Mouse (Mus musculus): ENCODE results near the gene D130043K22Rik.
"Not testable (repeated sequence)": the region's sequence is repeated elsewhere in the genome, so short reads cannot be mapped to it uniquely, and the experiment has no call there.

D130043K22Rik gene

DNA sequence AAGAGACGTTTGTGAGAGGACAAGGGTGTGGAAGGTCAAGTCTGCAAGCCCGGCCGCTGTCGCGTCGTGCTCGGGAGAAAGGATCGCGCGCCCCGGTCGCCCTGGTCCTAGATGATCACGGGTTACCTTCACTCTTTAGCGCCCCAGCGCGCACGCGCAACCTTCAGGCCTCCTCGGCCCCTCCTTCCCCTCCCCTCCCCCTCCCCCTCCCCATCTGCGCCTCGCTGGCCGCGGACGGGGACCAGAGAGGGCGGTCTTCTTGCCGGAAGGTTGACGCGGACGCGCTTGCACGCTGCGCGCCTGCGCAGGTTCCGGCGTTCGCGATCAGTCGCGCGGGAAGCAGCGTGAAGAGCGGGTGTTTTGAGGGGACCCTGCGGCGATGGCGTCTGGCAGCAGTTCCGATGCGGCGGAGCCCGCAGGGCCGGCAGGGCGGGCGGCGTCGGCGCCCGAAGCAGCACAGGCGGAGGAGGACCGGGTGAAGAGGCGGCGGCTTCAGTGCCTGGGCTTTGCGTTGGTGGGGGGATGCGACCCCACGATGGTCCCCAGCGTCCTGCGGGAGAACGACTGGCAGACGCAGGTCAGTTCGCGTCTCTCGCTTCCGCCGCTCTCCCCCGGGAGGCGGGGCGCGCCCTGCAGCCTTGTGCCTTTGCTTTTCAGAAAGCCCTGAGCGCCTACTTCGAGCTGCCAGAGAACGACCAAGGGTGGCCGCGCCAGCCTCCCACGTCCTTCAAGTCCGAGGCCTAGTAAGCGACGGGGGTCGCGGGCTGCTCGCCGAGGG, 13.4 kb upstream of the D130043K22Rik start, which contains the start of the genes Acot13 and Tdp2:
Gene Acot13 (minus strand): TSS at position 188 of the 778 bp plus-strand sequence.
Gene Tdp2 (plus strand): TSS at position 327 of the 778 bp plus-strand sequence.
- peak; percentile 87 to 97 for DNase-seq (ENCODE audit: low spot score in 2 of 2)

GRCm38 (mm10) chr13:24832131-24832810, 12.7 kb upstream of the D130043K22Rik start:
- DNase-seq (ENCODE audit: low spot score in 2 of 2): no peak

GRCm38 (mm10) chr13:24832811-24833155, 12.2 kb upstream of the D130043K22Rik start:
- DNase-seq (ENCODE audit: low spot score in 2 of 2): no peak

DNA sequence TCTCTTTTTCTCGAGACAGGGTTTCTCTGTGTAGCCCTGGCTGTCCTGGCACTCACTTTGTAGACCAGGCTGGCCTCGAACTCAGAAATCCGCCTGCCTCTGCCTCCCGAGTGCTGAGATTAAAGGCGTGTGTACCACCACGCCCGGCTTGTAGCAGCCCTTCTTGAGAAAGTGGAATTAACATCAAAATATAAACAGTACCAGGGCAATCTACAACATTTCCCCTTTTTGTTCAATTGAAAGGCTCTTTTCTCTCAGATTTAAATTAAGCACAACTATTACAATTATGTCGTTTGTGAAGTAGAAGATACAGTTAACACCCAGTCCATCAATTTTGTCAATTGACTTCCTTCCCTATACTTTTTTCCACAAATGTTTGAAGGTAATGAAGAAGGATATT, 7.2 kb upstream of the D130043K22Rik start:
- not testable (repeated sequence) for DNase-seq (ENCODE audit: low spot score in 2 of 2)

GRCm38 (mm10) chr13:24839831-24840230, 5.1 kb upstream of the D130043K22Rik start:
- no peak for DNase-seq (ENCODE audit: low spot score in 2 of 2)

- DNase-seq (ENCODE audit: low spot score in 2 of 2): no peak
Measured at GRCm38 (mm10) chr13:24841702-24842101, 3.2 kb upstream of the D130043K22Rik start.

- no peak for DNase-seq (ENCODE audit: low spot score in 2 of 2)
Measured at GRCm38 (mm10) chr13:24849318-24849717, 4.4 kb downstream of the D130043K22Rik start.

DNA sequence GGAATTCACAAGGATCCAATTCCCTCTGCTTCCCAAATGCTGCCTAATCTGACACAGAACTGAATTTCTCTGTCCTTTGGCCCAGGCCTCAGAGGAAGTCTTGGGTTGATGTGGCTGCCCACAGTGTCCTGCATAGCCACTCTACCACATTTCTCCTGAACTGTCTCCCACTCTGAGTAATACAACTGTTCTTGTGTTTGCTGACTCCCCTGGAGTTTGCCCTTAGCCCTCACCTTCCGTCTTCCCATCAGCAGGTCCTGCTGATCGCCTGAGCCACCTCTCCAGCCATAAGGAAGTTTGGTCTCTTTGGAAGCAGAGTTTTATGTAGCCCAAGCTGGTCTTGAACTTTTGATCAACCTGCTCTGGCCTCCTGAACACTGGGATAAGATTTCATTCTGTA, 7.1 kb downstream of the D130043K22Rik start:
- DNase-seq (ENCODE audit: low spot score in 2 of 2): no peak

DNA sequence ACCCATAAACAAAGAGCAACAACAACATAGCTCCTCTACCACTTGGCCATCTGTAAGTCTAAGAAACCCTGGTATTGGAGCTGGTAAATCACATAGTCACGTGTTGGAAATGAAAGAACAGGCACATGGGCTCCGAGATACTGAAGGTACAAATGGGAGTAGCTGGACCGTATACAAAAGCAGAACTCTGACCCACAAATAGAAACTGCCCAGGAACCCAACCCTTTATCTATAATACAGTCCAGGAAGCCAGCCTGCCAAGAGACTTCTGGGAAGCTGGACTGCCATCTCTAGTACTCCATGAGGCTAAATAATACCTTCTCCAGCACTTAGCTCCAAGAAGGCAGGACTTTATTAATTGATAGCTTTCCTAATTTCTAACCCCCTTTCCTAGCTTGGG, 7.6 kb downstream of the D130043K22Rik start:
- no peak for DNase-seq (ENCODE audit: low spot score in 2 of 2)

DNA sequence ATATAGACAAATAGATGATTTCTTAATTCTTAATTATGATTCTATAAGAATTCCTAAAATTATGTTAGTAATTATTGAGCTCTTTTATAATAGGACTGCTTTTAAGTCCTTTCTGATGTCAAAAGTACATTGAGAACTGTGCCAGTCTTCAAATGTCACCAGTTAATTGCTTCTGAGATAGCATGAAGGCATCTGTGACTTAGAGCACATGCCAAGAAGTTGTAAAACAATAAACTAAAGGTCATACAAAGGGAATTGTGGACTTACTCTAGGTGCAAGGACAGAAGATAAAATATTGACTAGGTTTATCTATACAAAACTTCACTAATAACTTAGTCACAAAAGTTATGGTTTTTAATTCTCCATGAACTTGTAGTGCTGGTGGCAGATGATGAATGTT, 14.2 kb downstream of the D130043K22Rik start:
- no peak for DNase-seq (ENCODE audit: low spot score in 2 of 2)

- no peak for DNase-seq (ENCODE audit: low spot score in 2 of 2)
Measured at GRCm38 (mm10) chr13:24861084-24861483, 16.1 kb downstream of the D130043K22Rik start.

GRCm38 (mm10) chr13:24862021-24862420, 17.1 kb downstream of the D130043K22Rik start:
- no peak for DNase-seq (ENCODE audit: low spot score in 2 of 2)

DNA sequence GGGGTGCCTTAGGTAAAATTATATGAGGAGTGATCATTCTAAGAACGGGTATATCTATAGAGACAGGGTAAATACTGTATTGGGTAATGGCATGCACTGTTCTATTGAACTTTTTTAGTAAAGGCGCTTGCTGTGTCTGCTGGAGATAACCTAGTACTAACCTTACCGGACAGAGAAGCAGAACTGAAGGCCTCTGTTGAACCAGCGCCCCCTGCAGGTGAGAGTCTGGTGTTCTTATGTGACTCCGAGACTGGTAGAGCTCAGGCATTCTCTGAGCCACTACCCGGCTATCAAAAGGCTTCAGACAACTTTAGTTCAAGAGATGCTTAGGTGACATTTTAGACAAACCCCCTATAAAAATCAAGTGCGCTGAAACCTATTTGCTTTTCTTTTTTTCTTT, 17.6 kb downstream of the D130043K22Rik start:
- DNase-seq (ENCODE audit: low spot score in 2 of 2): peak; percentile 30 to 77

- no peak for DNase-seq (ENCODE audit: low spot score in 2 of 2)
Measured at GRCm38 (mm10) chr13:24866430-24867402, 21.8 kb downstream of the D130043K22Rik start.

- DNase-seq (ENCODE audit: low spot score in 2 of 2): no peak
Measured at GRCm38 (mm10) chr13:24867789-24868188, 22.9 kb downstream of the D130043K22Rik start.

- DNase-seq (ENCODE audit: low spot score in 2 of 2): no peak
Measured at GRCm38 (mm10) chr13:24868233-24868632, 23.3 kb downstream of the D130043K22Rik start.

GRCm38 (mm10) chr13:24879359-24880040, 34.6 kb downstream of the D130043K22Rik start:
- no peak for DNase-seq (ENCODE audit: low spot score in 2 of 2)

DNA sequence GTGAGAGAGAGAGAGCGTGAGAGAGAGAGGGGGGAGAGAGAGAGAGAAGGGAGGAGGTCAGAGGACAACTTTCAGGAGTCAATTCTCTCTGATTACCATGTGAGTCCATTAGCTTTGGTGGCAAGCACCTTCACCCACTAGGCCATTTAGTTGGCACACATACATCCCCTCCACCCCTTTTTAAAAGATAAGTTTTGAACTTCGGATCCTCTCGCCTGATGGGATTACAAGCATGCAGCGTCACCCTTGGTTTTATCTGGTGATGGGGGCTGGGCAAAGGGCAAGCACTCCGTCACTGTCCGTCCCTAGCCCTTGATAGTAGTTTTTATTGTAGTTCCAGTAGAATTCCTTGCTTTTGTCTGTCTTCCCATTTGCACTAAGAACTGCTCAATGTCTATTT, 35.3 kb downstream of the D130043K22Rik start:
- no peak for DNase-seq (ENCODE audit: low spot score in 2 of 2)

DNA sequence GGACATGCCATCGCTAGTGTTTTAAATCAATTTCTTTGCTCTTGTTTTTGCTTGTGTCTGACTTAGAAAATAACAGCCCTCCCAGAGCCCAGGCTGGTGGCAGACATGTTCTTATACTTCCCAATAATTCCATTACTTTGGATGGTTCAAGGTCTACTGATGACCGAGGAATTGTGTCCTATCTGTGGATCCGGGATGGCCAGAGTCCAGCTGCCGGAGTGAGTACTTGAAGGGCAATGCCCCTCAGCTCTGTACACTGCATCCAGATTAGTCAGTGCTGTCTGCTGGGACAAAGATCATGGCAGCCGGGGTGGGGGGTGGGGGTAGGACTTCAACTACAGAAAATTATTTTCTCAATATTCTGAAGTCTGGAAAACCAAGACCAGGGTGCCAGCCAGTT, 35.8 kb downstream of the D130043K22Rik start:
- DNase-seq (ENCODE audit: low spot score in 2 of 2): no peak

DNA sequence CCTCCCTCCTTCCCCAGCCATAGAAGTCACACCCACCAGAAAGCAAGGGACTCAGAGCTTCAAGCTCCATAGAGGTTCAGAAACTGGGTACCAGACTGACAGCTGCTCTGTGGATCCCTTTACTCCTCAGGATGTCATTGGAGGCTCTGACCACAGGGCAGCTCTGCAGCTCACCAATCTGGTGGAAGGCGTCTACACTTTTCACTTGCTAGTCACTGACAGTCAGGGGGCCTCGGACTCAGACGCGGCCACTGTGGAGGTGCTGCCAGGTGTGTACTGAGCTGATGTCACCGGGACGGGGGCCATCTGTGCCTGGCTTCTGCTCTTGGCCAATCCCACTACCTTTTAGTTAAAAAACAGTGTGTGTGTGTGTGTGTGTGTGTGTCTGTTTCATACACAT, 37.5 kb downstream of the D130043K22Rik start:
- peak in 1 of 2 experiments; percentile 26 for DNase-seq (ENCODE audit: low spot score in 2 of 2)

DNA sequence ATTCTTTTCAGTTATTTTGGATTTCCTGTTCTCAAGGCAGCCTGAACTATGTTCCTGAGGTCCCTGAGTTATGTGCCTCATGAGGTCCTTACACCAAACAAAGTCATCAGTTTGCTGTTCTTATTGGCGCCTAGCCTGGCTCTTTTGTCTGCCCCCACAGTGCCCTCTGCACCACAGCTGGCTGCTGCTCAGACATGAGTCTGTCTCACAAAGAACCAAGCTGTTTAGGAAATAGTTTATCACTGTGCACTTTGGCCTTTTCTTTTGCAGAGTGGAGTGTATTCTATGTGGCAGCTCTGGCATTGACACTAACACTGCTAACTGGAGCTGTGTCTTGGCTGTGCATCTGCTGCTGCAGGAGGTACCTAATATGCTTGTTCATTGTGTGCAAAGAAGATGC, 44.6 kb downstream of the D130043K22Rik start:
- DNase-seq (ENCODE audit: low spot score in 2 of 2): no peak
